Mouse (Mus musculus) spleen, embryonic (tissue): ENCODE results near the gene Smim11.

Experiments used
- CTCF ChIA-PET: fragments of 350-600 bp; sonication (Branson Sonifier 250); formaldehyde crosslinking; loops from one replicate; lab custom pipeline; 2022; lab: Charles Lee

Gene Smim11

DNA sequence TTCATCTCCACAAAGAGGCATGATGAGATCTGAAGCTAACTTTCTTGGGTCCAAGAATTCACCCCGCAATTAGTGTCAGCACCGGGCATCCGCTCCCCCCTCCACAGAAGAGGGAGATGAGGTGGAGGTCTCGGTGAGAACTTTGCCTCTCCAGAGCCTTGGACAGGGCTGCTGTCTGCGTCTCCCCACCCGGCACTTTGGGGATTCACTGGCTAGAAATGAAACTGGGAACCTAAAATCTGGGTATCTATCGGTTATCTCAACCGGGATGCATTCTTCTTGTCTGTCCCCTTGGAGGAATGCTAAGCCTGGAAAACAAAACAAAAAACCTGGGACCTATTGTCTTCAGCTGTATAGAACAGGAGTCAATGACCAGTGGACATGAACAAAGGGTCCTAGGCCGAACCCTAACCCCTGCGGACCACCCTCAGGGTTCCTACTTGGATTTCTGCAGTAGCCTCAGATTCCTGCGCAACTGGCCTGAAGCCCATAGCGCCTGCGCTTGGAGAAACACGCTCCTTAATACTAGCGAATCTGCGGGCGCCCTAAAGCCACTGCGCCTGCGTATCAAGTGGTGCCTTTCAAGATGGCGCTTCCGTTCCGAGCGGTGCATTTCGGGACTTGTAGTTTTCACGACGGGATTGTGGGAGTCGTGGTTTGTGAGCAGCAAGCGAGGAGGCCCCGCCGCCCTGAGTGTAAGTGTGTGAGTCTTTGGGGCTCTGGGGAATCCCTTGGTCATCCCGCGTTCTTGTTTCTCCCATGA is at the start of gene Smim11:
Smim11 (plus strand) TSS at position 638 of the 763 bp plus-strand sequence.
- CTCF ChIA-PET = no interaction called here

GRCm38 (mm10) chr16:92254316-92254715 is 46.8 kb upstream of the Smim11 start:
- CTCF ChIA-PET = no interaction called here

- CTCF ChIA-PET = no interaction called here
Observed at GRCm38 (mm10) chr16:92267861-92268260, 33.2 kb upstream of the Smim11 start.

DNA sequence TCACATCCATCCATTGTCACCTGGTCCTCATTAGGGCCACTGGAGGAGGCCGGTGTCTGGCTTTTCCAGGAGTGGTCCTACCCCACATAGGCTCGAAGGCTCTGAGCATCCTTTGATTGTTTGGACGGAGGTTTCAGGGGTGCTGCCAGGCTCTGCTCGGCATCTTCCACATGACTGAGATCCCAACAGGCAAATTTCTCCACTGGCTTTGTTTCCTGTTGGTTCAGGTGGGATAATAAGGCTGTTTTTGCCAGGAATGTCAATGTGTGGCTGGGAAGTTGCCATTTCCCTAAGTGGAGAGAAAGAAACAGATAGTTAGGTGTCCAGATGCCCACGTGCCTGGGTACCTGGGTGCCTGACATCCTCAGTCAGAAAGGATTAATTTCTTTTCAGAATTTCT is 26.6 kb upstream of the Smim11 start:
- CTCF ChIA-PET = interaction anchor here (0.7 kb wide), 1 partner anchor 12 kb away, joined by 5 read pairs; no protein-coding TSS in a partner anchor

GRCm38 (mm10) chr16:92275526-92275925 is 25.6 kb upstream of the Smim11 start:
- CTCF ChIA-PET = no interaction called here

DNA sequence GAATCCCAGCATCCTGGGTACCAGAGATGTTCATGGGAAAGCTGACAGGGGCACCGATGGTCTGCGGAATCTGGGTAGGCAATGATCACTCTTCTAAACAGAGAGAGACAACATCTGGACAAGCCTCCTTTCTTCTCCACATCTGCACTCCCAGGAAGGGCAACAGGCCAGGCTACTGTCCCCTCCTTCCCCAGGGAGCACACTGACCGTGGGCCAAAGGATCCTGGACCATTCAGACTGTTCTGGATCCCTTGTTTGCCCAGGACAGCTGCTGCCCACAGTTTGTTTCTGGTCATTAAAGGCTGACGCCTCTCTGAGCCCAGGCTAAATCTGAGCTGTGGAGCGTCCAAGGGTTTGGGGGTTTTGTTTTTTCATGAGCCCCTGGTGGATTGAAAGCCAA is 18.4 kb upstream of the Smim11 start:
- CTCF ChIA-PET = no interaction called here

- CTCF ChIA-PET = interaction anchor here (2.0 kb wide), 1 partner anchor 349 kb away, joined by 16 read pairs; no protein-coding TSS in a partner anchor
Observed at GRCm38 (mm10) chr16:92285068-92285467, 16.0 kb upstream of the Smim11 start.

- CTCF ChIA-PET = interaction anchor here (1.1 to 2.0 kb wide), 3 partner anchors 11 to 350 kb away, joined by 3 to 16 read pairs (median 5); no protein-coding TSS in a partner anchor
Observed at GRCm38 (mm10) chr16:92286609-92287008, 14.5 kb upstream of the Smim11 start.

DNA sequence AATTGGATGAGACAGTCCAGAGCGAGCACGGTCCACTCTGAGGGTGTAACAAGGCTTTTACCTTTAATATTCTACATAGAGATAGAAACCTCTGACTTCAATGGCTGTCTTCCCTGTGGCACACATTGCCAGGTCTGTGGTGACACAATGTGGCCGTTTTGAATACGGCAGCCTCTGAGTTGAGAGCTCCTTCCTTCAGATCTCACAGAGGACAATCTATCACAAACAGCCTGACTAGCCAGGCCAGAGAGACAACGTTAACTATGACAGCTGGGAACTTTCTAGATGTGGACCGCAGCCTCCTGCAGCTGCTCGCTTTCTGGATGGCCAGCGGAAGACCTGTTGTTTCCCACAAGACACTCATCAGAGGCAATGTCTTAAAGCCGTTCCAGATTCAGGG is 12.3 kb upstream of the Smim11 start:
- CTCF ChIA-PET = no interaction called here

- CTCF ChIA-PET = interaction anchor here (0.8 kb wide), 1 partner anchor 41 kb away, joined by 10 read pairs; no protein-coding TSS in a partner anchor
Observed at GRCm38 (mm10) chr16:92290045-92290444, 11.0 kb upstream of the Smim11 start.

GRCm38 (mm10) chr16:92292101-92292500 is 9.0 kb upstream of the Smim11 start, which contains the start of gene Kcne2:
Kcne2 (plus strand) TSS chr16:92292389.
- CTCF ChIA-PET = no interaction called here

GRCm38 (mm10) chr16:92294267-92294970 is 6.7 kb upstream of the Smim11 start:
- CTCF ChIA-PET = no interaction called here

GRCm38 (mm10) chr16:92295328-92295727 is 5.8 kb upstream of the Smim11 start:
- CTCF ChIA-PET = no interaction called here

- CTCF ChIA-PET = no interaction called here
Observed at GRCm38 (mm10) chr16:92301412-92301806, 323 bp downstream of the Smim11 start.

GRCm38 (mm10) chr16:92301989-92302388 is 903 bp downstream of the Smim11 start:
- CTCF ChIA-PET = interaction anchor here (0.5 to 0.6 kb wide), 2 partner anchors 219 to 250 kb away, joined by 3 to 6 read pairs; no protein-coding TSS in a partner anchor

GRCm38 (mm10) chr16:92302506-92302905 is 1.4 kb downstream of the Smim11 start:
- CTCF ChIA-PET = interaction anchor here (0.5 to 0.6 kb wide), 2 partner anchors 219 to 251 kb away, joined by 3 to 6 read pairs; no protein-coding TSS in a partner anchor

GRCm38 (mm10) chr16:92305519-92305918 is 4.4 kb downstream of the Smim11 start:
- CTCF ChIA-PET = no interaction called here

GRCm38 (mm10) chr16:92307947-92308346 is 6.9 kb downstream of the Smim11 start:
- CTCF ChIA-PET = no interaction called here

DNA sequence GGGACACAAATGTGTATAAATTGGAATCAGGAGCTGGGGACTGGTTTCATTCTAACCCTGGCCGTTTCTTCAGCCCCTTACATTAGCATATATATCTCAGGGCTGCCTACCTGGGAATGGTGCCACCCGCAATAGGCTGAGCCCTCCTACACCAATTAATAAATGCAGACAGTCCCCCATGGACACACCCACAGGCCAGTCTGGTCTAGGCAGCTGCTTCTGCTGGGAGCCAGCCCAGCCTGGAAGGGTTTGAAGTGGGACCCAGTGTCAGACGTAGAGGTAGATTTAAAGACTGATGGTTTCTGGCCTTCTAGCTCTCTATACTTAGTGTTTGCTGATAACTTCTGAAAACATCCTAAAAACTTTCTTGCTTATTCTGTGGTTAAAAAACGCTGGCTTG is 8.0 kb downstream of the Smim11 start:
- CTCF ChIA-PET = no interaction called here

GRCm38 (mm10) chr16:92313953-92314741 is 13.1 kb downstream of the Smim11 start:
- CTCF ChIA-PET = no interaction called here

DNA sequence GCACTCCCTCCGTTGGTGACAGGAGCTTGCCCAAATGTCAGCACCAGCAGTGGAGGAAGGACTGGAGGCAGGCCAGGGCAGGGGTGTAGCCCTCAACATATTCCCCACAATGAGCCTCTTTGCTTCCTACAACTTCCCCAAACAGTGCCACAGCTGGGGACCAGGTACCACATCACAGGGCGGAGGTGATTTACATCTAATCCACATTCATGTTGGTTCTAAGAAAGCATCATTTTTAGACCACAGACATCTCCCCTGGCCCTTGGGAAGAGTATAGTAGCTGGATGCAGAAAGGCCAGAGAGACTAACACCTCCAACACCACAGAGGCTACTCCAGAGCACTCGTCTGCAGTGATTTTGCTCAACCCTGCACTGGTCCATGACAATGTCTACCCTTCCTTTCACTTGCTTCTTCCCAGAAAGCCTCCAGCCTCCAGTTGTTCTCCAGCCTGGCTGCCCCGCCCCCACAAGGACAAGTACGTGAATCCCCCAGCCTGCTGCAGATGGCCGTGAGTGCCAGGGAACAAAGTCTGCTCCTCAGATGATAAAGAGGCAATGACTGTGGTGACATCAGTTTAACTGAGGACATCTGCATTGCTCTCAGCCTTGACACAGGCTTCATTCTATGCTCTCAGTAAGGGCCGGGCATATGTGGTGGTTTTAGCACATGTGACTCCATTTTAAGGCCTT is 15.1 kb downstream of the Smim11 start:
- CTCF ChIA-PET = no interaction called here
